Mouse (Mus musculus): ENCODE measurements at regions not wholly inside any gene's neighbourhood (a gene's known extent, or its start where the extent isn't known, plus 50 kb on each side); places are given as distances from the start of the nearest gene placed in this dataset.

DNA sequence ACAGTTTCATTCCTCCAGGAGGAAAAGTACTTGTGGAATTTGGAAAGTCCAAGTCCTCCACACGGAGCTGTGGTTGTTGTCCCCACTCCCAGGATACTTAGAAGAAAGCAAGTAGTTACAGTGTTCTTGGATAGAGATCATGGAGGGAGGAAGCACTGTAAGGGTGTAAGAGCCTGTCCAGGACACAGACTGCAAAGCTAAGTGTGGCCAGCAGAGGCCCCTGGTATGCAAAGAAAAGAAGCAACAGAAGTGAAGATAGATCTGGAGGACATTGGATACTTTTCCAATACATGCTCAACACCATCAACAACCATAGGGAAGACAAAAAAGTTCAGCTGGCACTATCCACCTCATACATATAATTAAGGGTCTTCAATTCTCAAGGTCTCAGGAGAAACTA is 197.4 kb downstream of the Meis1 start:
- peak; percentile 67 to 80 for DNase-seq

- no peak for DNase-seq
Observed at GRCm38 (mm10) chr11:18814110-18814509, 204.7 kb downstream of the Meis1 start.

DNA sequence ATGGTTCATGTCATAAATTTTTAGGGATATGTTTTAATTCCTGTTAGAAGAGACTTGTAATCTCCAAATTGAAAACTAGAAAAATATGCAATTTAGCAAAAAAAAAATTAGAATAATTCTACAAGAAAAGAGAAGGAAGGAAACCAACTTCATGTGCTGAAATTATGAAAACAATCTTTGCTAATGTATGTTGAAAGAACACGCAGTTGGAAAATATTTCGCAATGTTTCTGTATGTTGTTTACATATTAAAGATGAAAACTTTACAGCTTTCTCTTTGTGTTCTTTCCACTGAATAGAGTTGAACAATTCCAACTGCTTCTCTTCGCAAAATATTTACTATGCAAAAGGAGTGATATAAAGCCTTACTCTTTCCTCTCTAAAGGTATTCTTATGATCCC is 251.3 kb downstream of the Meis1 start:
- DNase-seq, result no peak

DNA sequence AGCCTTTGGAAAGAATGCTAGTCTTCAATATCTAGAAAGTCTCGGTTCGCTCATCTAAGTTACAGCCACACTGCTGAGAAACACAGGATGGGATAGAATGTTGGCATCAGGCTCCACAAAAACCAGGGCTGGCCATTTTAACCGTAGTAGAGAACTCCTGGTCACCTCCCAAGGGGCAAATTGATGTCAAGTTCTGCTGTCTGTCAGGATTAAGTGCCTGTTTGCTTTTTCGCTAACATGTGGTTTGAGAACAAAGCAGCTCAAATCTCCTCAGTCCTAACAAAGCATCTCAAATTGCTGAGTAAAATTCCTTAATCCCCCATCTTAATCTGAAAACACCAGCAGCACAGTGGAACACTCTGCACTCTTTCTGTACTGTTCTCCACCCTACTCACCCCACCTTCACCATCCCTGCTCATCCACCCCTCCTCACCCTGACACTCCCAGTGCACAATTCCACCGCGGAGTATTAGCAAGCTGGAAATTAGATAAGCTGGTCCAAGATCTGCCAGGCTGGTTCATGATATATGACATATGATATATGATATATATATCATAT is 252.2 kb downstream of the Meis1 start:
- no peak for DNase-seq

DNA sequence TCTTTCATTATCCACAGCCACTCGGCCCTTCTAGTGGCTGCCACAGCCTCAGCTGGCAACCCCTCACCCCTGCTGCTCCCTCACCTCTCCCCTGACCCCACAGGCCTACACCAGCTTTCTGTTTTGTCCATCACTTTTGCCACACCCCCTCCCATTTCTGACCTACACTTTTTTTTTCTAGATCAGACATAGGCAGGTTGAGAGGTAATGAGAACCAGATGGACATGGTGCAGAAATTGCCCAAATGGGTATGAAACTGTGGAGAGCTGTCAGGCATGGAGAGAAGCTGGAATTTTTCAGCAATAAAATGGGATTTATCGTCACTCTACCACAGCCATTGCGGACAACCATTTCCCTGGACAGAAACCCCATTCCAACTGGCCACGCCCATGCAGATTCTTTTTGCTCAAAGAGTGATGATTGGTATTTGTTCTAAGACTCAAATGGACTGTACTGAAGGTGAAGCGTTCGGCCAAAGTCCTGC is 260.2 kb downstream of the Meis1 start:
- peak; percentile 19 to 29 for DNase-seq

DNA sequence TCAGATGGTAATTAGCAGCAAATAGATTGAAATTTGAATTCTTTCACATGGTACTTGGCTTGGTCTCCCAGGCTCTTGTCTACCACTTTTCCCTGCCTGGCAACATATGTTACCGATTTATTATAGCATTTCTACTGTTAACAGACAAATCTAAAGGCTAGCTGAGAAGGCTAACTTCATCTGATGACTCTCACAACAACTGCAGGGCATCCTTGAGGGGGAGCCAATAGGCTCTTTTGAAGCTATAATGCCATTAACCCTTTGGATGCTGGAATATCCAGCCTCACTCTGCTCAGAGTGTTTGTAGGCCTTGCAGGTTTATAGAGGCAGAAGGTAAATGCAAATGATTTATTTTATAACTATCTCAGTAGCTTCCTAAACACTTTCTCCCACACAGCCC is 262.2 kb downstream of the Meis1 start:
- DNase-seq, result peak in 1 of 2 experiments; percentile 38

DNA sequence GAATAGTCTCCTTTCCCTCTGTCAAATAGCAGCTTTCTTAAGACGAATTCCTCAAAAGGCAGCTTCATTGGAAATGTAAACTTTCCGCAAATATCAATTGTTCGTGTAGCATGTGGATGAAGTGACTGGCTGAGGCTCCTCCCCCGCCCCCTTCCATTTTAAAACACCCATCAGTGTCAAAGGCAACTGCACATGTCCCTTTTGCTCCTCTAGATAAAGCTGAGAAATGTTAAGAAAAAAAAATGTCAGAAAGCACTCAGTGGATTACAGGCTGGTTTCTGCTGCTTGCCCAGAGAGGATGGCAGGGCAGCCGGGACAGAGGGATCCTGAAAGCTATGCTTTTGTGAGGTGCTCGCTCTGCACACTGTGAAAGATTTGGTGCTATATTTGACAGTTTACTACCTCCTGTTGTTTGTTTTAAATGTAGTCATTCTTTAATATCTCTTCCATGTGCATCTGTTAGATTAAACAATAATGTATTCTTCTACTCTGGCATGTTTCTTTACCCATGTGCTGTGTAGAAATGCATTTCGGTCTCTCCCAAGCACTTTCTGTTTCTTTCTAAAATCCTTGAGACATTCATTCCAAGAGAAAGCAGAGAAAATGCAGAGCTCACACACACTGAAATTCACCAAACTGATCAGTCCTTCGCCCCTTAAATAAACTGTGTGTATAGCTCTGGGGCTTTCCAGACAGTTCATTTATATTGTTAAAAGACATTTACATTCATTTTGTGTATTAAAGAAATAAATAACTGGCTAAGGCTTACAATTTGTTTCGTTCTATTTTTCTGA is 263.9 kb downstream of the Meis1 start:
- DNase-seq, result peak; percentile 39 to 65

DNA sequence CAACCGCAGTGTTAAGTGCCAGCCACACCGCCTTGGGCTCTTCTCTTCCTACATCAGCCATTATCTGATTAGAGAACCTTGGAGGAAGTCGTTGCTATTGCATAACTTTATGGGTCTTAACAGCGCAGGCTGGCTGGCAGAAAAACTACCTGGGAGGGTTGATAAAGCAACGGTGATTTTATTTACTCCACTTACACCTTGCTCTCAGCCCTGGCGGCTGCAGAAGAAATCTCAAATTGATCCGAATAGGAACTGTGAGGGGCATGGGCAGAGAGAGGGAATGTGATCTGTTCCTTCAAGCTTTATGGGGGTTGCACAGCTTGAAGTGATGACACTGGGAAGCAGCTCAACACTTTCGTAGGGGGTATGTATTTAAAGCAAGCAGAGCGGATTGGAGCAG is 264.9 kb downstream of the Meis1 start:
- peak; percentile 39 to 72 for DNase-seq

GRCm38 (mm10) chr11:18753246-18753645 is 265.5 kb downstream of the Meis1 start:
- peak in 1 of 2 experiments; percentile 41 for DNase-seq

GRCm38 (mm10) chr11:18752512-18752911 is 266.3 kb downstream of the Meis1 start:
- peak in 1 of 2 experiments; percentile 65 for DNase-seq

DNA sequence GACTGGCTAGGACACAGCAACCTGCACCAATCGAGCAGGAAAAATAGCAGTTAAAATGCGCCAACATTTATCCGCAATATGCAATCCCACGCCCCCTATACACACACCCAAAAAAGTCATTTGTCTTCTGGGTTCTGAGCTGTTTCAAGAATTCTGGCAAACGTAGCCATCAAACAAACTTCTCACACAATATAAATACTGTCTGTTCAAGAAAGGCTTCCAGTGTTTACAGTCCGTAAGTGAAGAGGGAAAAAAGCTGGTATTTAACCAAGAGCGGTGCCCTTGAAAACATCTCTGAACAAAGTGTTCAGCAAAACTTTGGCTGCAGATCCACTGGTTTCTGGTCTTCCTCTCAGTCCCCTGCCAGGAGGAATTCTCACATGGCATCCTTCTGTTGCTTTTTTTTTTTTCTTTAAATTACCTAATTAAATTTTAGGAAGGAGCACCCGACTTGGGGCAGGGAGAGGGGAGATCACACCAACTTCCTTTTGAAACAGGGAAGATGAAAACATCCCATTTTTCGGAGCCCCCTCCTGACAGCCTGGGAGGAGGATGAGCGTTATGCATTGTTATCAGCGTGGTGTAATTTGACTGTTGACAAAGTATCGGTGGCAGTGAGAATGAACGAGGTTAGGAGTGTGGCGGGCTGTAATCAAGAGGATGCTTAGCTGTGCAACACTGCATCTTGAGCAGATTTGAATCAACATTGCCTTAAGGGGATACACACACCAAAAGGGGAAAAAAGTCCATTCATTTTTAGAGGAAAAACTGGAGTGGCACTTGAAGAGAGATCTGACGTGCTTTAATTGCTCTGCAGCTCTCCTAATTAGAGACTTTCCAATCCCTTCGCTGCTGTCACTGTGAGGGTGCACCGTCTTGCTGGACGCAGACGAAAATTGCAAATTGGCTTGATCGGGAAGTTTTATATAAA is 267.6 kb downstream of the Meis1 start:
- DNase-seq, result peak; percentile 56 to 74

DNA sequence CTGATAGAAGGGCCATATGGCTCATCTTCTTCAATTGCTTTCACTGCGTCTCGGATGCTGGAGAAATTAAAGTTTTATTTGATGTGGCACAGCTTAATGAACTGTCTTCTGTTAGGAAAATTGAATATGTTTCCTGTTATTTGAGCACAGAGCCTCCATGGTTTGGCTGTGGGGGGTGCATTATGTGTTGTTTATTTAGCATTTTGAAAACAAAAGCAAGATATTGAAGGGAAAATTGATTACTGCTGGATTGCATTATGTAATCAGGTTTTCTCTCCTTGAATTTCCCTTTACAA is 268.8 kb downstream of the Meis1 start:
- peak in 1 of 2 experiments; percentile 30 for DNase-seq

DNA sequence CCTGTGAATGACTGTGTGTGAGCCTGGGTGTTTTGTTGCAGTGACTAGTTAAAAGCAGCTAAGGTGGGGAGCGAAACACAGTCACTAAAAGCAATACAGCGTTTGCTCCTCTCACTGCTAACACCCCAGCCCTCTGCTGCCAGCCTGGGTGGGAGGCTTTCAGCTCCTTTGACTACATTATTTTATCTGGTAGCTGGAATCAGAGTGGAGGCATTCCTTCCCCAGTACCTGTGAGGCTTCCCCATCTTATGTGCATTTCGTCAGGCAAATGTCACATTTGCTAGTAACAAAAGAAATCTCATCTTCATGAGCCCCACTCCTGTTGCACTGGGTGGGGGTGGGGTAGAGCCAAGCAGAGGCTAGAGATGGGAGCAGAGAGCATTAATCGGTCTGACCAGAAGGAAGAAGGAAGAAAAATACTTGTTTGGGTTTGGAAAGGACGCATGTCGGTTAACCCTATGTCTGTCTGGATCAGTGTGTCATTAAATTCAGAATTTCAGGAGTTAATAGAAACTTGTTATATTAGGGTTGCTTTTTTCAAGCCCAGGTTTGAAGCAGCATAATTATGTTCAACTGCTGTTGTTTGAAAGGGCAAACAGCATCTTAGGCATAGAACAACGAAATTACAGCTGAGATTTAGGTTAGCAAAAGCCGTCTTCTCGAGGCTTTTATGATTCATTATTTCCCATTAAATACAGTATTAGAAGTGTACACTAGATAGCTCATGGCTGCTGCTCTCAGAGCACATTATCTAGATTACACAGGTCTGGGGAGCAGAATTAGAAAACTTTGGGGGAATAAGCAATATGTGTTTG is 269.3 kb downstream of the Meis1 start:
- DNase-seq, result peak in 1 of 2 experiments; percentile 39

DNA sequence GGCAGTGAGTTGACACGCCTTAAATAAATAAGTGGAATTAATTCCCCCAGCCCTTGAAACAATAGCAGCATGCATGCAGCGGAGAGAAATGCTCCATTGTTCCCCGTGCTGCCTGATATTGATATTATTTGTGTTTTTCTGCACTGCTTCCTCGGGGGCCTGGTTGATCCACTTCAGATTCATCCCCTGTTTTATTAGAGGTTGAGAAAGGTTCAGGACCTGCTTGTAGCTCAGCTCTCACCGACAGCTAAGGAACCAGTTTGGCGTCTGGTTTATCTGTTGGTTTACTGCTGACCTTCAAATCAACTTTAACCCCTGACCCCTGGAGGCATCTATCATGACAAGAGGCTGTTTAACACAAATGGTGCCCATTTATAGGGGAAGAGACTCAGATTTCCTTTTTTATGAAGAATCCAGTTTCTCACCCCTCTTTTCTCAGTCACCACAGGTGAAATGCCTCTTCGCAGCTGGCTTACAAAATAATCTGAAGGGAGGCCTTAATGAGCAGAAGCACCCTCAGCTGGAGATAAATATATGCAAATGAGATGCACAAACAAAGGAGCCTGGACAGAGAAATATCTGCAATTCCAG is 270.8 kb downstream of the Meis1 start:
- DNase-seq, result no peak

GRCm38 (mm10) chr11:18747361-18747760 is 271.4 kb downstream of the Meis1 start:
- no peak for DNase-seq

DNA sequence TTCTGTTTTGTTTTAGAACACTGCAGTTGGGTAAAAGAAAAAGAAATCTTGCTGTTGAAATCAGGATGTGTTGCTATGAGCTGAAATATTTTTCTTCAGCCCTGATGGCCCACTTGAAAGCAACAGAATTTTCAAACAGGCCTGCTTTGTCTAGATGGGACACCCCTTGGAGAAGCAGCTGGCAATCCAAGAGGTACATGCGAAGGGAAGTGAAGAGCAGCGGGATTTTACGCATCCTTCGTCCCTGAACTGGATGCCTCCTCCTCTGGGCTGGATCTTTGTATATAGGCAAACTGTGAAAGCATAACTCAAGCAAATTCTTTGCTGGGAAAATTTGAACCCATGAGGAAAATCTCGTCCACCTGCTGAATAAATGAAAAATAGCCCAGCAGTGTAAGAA is 272.3 kb downstream of the Meis1 start:
- DNase-seq, result no peak

DNA sequence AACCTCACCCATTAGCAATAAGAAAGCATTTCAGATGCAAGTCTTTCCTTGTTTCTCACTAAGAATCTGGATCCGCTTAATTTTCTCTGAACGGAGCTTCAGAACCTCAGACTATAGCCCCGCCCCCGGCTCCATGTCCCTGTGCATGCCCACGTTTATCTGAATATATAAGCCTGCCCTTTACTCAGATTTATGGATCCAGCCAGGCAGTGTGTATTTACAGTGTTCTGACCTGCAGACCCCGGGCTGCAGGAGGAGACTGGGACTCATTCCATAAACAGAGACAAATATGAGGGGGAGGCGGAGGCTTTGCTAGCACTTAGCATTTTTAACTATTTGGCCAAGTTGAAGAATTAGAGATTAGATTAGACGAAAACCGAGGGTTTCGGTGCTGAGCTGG is 272.9 kb downstream of the Meis1 start:
- no peak for DNase-seq

DNA sequence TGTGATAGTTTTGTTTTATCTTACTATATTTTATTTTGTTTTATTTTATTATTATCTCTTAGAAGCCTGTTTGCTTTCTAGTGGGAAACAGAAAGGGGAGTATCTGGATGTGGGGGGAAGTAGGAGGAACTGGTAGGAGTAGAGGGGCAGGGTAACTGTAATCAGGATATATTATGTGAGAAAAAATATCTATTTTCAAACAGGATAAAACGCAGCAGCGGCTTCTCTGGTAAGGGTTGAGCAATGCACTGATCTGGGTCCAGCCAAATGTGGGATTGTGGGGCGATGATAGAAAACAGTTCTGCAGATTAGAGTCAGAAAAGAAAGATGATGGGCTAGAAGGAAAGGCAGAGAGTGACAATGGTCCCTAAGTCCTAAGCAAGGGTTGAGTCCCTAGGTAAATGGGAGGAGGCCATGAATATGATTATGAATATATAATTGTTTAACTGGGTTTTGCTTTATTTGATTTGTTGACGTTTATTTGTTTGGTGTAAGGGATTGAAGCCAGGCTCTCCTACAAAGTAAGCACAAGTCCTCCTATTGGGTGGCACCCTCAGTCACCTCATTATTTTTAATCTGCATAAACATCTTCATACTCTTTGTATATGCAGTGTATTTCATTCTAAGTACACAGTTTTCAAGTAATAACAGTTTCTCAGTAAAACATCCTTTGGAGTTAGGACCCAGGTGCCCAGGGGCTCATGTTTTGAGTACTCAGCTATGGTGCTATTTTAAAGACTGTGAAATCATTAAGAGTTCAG is 283.7 kb downstream of the Meis1 start:
- no peak for DNase-seq

DNA sequence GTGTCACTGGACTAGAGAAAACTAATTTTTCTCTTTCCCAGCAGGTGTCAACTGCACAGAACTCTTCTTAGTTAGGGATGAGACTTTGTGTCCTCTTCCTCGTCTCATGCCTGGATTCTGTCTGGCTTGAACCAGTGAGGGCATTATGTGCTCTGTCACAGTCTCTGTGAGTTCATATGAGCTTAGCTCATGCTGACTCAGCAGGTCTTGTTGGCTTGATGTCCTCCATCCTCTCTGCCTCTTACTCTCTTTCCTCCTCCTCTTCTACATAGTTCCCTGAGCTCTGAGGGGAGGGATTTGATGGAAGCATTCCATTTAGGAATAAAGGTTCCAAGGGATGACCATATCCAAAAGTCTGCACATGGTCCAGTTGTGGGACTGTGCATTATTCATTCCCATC is 284.7 kb downstream of the Meis1 start:
- DNase-seq, result no peak

DNA sequence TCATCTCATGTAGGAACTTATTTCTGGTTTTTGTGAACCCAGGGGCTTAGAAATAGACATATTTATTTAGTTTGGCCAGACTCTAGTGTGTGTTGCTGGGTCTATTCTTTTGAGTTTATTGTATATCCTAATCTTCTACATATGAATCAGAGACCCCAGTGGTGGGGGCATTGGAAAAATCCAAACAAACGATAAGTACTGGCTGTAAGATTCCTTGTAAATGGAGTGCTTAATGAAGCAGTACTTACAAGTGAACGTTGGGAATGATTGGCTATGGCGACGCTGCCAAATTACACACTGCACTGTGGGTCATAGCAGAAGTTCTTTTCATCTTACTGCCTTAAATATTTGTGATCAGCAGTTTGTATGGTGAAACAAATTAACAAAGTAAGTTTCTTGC is 289.0 kb downstream of the Meis1 start:
- DNase-seq, result no peak

- no peak for DNase-seq
Observed at GRCm38 (mm10) chr11:18722770-18723169, 296.0 kb downstream of the Meis1 start.

DNA sequence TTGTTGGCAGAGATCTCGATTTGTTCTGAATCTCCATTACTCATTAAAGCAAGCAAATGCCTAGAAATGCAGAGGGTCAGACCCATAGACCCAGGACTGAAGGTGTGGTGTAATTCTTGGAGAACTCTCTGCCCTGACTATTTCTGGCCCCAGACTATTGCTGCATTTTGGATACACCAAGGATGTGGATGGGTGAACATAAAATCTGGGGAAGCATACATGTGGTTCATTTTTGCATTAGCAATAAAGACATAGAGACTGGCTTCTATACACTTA is 303.0 kb downstream of the Meis1 start:
- no peak for DNase-seq
